Mouse (Mus musculus): ENCODE results near the gene 2900011O08Rik. TPM values are rescaled to one million over a fixed set of nuclear protein-coding genes. Genes with fewer than 3 reads are reported as not detected.

Gene 2900011O08Rik
- polyA plus RNA-seq, 1 experiment: not detected

GRCm38 (mm10) chr16:14131376-14131775 is 145.0 kb downstream of the 2900011O08Rik start:
- 79% methylated on average over 3 of the region's 3 CpGs for WGBS
- Histone ChIP-seq H3K4me1 (ENCODE audit: control insufficient read depth, insufficient read depth, low read length) (no peaks in the 10 kb centered on the region), H3K4me3 (ENCODE audit: insufficient read depth, low read depth, low read length) (no peak overlapping the region), H3K27ac (ENCODE audit: insufficient read depth, low read depth, low read length) (no peak overlapping the region)
- TF ChIP-seq POLR2A (IDR thresholded peaks at IDR 0.05; ENCODE audit: insufficient read depth, low read depth, low read length) (no peak), CTCF (IDR thresholded peaks at IDR 0.05; ENCODE audit: insufficient read depth, low read depth, low read length) (no peak)

DNA sequence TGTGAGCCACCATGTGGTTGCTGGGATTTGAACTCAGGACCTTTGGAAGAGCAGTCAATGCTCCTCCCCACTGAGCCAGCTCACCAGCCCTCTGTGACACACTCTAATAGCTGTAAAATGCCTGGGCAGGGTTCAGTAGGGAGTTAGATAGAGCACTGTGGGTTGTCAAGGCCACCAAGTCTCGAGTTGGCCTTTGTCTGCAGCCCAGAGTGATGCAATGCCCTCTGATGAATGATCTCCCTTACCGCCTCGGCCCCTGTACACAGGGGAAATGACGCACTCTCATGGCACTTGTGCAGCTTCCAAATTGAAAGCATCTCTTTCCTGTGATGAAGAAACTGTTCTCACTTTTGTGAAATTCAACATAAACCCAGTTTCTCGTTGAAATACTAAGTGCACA is 145.4 kb downstream of the 2900011O08Rik start:
- H3K4me3 ChIP-seq (ENCODE audit: insufficient read depth, low read depth, low read length): no peak overlapping the region
- 77% methylated on average over 5 of the region's 5 CpGs for WGBS
- H3K4me1 ChIP-seq (ENCODE audit: control insufficient read depth, insufficient read depth, low read length): no peaks in the 10 kb centered on the region
- no peak overlapping the region for H3K27ac ChIP-seq (ENCODE audit: insufficient read depth, low read depth, low read length)
- no peak for TF ChIP-seq CTCF (IDR thresholded peaks at IDR 0.05; ENCODE audit: insufficient read depth, low read depth, low read length)
- no peak for TF ChIP-seq POLR2A (IDR thresholded peaks at IDR 0.05; ENCODE audit: insufficient read depth, low read depth, low read length)

GRCm38 (mm10) chr16:14135014-14135413 is 148.6 kb downstream of the 2900011O08Rik start:
- WGBS: 75% methylated on average over 2 of the region's 2 CpGs

GRCm38 (mm10) chr16:14137976-14138561 is 151.7 kb downstream of the 2900011O08Rik start:
- WGBS: 47% methylated on average over 1 of the region's 1 CpGs
- TF ChIP-seq CTCF (IDR thresholded peaks at IDR 0.05; ENCODE audit: insufficient read depth, low read depth, low read length) (no peak), POLR2A (IDR thresholded peaks at IDR 0.05; ENCODE audit: insufficient read depth, low read depth, low read length) (no peak)
- H3K27ac ChIP-seq (ENCODE audit: insufficient read depth, low read depth, low read length): no peak overlapping the region
- H3K4me3 ChIP-seq (ENCODE audit: insufficient read depth, low read depth, low read length): no peak overlapping the region
- no peaks in the 10 kb centered on the region for H3K4me1 ChIP-seq (ENCODE audit: control insufficient read depth, insufficient read depth, low read length)

More at GRCm38 (mm10) chr16:14135014-14135413, 148.6 kb downstream of the 2900011O08Rik start:
- Histone ChIP-seq H3K4me1 (ENCODE audit: control insufficient read depth, insufficient read depth, low read length) (no peaks in the 10 kb centered on the region), H3K4me3 (ENCODE audit: insufficient read depth, low read depth, low read length) (no peak overlapping the region), H3K27ac (ENCODE audit: insufficient read depth, low read depth, low read length) (no peak overlapping the region)
- no peak for TF ChIP-seq POLR2A (IDR thresholded peaks at IDR 0.05; ENCODE audit: insufficient read depth, low read depth, low read length)
- no peak for TF ChIP-seq CTCF (IDR thresholded peaks at IDR 0.05; ENCODE audit: insufficient read depth, low read depth, low read length)

- H3K27ac ChIP-seq (ENCODE audit: insufficient read depth, low read depth, low read length): no peak overlapping the region
- TF ChIP-seq CTCF (IDR thresholded peaks at IDR 0.05; ENCODE audit: insufficient read depth, low read depth, low read length): no peak
- no peak for TF ChIP-seq POLR2A (IDR thresholded peaks at IDR 0.05; ENCODE audit: insufficient read depth, low read depth, low read length)
- no peak overlapping the region for H3K4me3 ChIP-seq (ENCODE audit: insufficient read depth, low read depth, low read length)
- no peaks in the 10 kb centered on the region for H3K4me1 ChIP-seq (ENCODE audit: control insufficient read depth, insufficient read depth, low read length)
Observed at GRCm38 (mm10) chr16:14139106-14139505, 152.7 kb downstream of the 2900011O08Rik start.

GRCm38 (mm10) chr16:14143298-14143697 is 156.9 kb downstream of the 2900011O08Rik start:
- Histone ChIP-seq H3K4me3 (ENCODE audit: insufficient read depth, low read depth, low read length) (no peak overlapping the region), H3K4me1 (ENCODE audit: control insufficient read depth, insufficient read depth, low read length) (no peaks in the 10 kb centered on the region), H3K27ac (ENCODE audit: insufficient read depth, low read depth, low read length) (no peak overlapping the region)
- TF ChIP-seq CTCF (IDR thresholded peaks at IDR 0.05; ENCODE audit: insufficient read depth, low read depth, low read length) (no peak), POLR2A (IDR thresholded peaks at IDR 0.05; ENCODE audit: insufficient read depth, low read depth, low read length) (no peak)
- 86% methylated on average over 3 of the region's 3 CpGs for WGBS

DNA sequence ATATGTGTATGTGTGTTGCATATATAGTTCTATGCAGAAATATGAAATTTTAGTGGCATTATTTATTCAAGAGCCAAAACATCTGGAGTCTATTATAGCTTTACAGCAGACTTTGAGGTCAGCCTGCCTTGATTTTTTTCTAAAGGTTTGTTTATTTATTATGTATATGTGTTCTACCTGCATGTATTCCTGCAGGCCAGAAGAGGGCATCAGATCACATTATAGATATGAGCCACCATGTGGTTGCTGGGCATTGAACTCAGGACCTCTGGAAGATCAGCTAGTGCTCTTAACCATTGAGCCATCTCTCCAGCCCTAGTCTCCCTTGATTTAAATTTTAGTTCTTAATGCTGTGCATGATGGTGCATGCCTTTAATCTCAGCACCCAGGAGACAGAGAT is 161.3 kb downstream of the 2900011O08Rik start:
- H3K4me3 ChIP-seq (ENCODE audit: insufficient read depth, low read depth, low read length): no peak overlapping the region
- no peaks in the 10 kb centered on the region for H3K4me1 ChIP-seq (ENCODE audit: control insufficient read depth, insufficient read depth, low read length)
- no peak for TF ChIP-seq POLR2A (IDR thresholded peaks at IDR 0.05; ENCODE audit: insufficient read depth, low read depth, low read length)
- no peak for TF ChIP-seq CTCF (IDR thresholded peaks at IDR 0.05; ENCODE audit: insufficient read depth, low read depth, low read length)
- H3K27ac ChIP-seq (ENCODE audit: insufficient read depth, low read depth, low read length): no peak overlapping the region

Other genes with a start within 250 kb of the 2900011O08Rik start
- gene Rrn3, start 205.9 kb upstream of the 2900011O08Rik start, polyA plus RNA-seq (2012; ENCODE audit: insufficient read depth, insufficient read length, low replicate concordance, missing spikeins): not detected in 2 replicates
- gene Ntan1, start 167.8 kb upstream of the 2900011O08Rik start, polyA plus RNA-seq (2012; ENCODE audit: insufficient read depth, insufficient read length, low replicate concordance, missing spikeins): not detected in 2 replicates
- gene Pdxdc1, start 83.5 kb upstream of the 2900011O08Rik start, polyA plus RNA-seq (2012; ENCODE audit: insufficient read depth, insufficient read length, low replicate concordance, missing spikeins): not detected in 2 replicates
- not detected in 2 replicates for gene Mpv17l, start 83.4 kb upstream of the 2900011O08Rik start, polyA plus RNA-seq (2012; ENCODE audit: insufficient read depth, insufficient read length, low replicate concordance, missing spikeins)
- gene Ifitm7, start 284 bp downstream of the 2900011O08Rik start, polyA plus RNA-seq (2012; ENCODE audit: insufficient read depth, insufficient read length, low replicate concordance, missing spikeins): not detected in 2 replicates
- gene Nde1, start 176.7 kb downstream of the 2900011O08Rik start, polyA plus RNA-seq (2012; ENCODE audit: insufficient read depth, insufficient read length, low replicate concordance, missing spikeins): not detected in 2 replicates
- 65.1 TPM in 1 of 2 replicates, not detected in the other for gene Marf1, start 176.7 kb downstream of the 2900011O08Rik start, polyA plus RNA-seq (2012; ENCODE audit: insufficient read depth, insufficient read length, low replicate concordance, missing spikeins)

Data from olfactory bulb, adult 2 months (tissue).